Mouse (Mus musculus): Measurements from ENCODE around the gene B9d2. TPM values are rescaled to one million over a fixed set of nuclear protein-coding genes. Genes with fewer than 3 reads are reported as not detected.

Gene B9d2
- polyA plus RNA-seq (2015; fragmentation: Nextera tagmentation; extraction: Ambion mirVana) = 24.9 and 29.1 TPM in 2 replicates

- Histone ChIP-seq H3K27me3 (peaks cover 1% of the 10 kb centered on the region; the same call in 1 of the 2 replicates), H3K9me3 (no peaks in the 10 kb centered on the region), H3K4me3 (peak within 1 kb of the TSS; percentile 72), H3K4me1 (peaks cover 28% of the 10 kb centered on the region), H3K4me2 (peak within 1 kb of the TSS; percentile 65), H3K27ac (peak within 1 kb of the TSS; percentile 97), H3K9ac (peak within 1 kb of the TSS; percentile 52; the same call in 1 of the 2 replicates), H3K36me3 (no peaks in the 10 kb centered on the region)
- WGBS = under 1% methylated on average over 46 of the region's 46 CpGs
- peak; percentile 93 for ATAC-seq (ENCODE audit: insufficient number of reproducible peaks, low FRiP score, low TSS enrichment, low read depth)
Measured at GRCm38 (mm10) chr7:25680514-25681258, at the start of gene B9d2. TSS of gene B9d2 (plus strand) at chr7:25680780.

GRCm38 (mm10) chr7:25632679-25633078 is 47.9 kb upstream of the B9d2 start:
- no peak for ATAC-seq (ENCODE audit: insufficient number of reproducible peaks, low FRiP score, low TSS enrichment, low read depth)
- Histone ChIP-seq H3K27ac (no peak overlapping the region), H3K4me1 (peaks cover 14% of the 10 kb centered on the region), H3K9ac (no peak overlapping the region), H3K36me3 (peaks cover 61% of the 10 kb centered on the region), H3K27me3 (peaks cover 8% of the 10 kb centered on the region; the same call in 1 of the 2 replicates), H3K4me3 (no peak overlapping the region), H3K9me3 (no peaks in the 10 kb centered on the region), H3K4me2 (no peak overlapping the region)
- 84% methylated on average over 5 of the region's 5 CpGs for WGBS

DNA sequence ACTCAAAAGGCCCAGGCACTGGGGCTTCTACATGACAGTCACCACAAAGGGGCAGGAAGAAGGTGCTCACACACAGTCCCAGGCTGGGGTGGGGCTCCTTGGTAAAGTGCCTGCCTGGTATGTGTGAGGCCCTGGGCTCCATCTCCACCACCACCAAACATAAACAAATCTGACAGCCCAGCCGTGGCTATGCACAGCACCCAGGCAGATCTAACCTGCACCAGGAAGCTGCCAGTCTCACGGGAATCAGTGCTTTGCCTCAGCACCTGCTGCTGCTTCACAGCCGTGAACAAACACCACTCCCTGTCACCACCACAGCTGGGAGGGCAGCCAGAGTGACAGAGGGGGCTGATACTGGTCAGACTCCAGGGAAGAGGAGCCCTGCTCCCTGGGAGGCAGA is 44.2 kb upstream of the B9d2 start:
- Histone ChIP-seq H3K9me3 (no peaks in the 10 kb centered on the region), H3K4me2 (no peak overlapping the region), H3K9ac (no peak overlapping the region), H3K36me3 (peaks cover 65% of the 10 kb centered on the region), H3K4me1 (no peaks in the 10 kb centered on the region), H3K27ac (no peak overlapping the region), H3K4me3 (no peak overlapping the region), H3K27me3 (no peaks in the 10 kb centered on the region)
- 28% methylated on average over 3 of the region's 3 CpGs for WGBS
- ATAC-seq (ENCODE audit: insufficient number of reproducible peaks, low FRiP score, low TSS enrichment, low read depth) = no peak

GRCm38 (mm10) chr7:25637099-25637498 is 43.5 kb upstream of the B9d2 start:
- no peak overlapping the region for H3K4me2 ChIP-seq
- ATAC-seq (ENCODE audit: insufficient number of reproducible peaks, low FRiP score, low TSS enrichment, low read depth) = no peak
- WGBS = 90% methylated on average over 5 of the region's 5 CpGs
- H3K27ac ChIP-seq = no peak overlapping the region
- no peaks in the 10 kb centered on the region for H3K9me3 ChIP-seq
- H3K4me1 ChIP-seq = no peaks in the 10 kb centered on the region
- no peak overlapping the region for H3K4me3 ChIP-seq
- peaks cover 61% of the 10 kb centered on the region for H3K36me3 ChIP-seq
- H3K27me3 ChIP-seq = no peaks in the 10 kb centered on the region
- no peak overlapping the region for H3K9ac ChIP-seq

GRCm38 (mm10) chr7:25639754-25640153 is 40.8 kb upstream of the B9d2 start:
- no peak overlapping the region for H3K4me2 ChIP-seq
- H3K9me3 ChIP-seq = no peaks in the 10 kb centered on the region
- ATAC-seq (ENCODE audit: insufficient number of reproducible peaks, low FRiP score, low TSS enrichment, low read depth) = no peak
- no peak overlapping the region for H3K27ac ChIP-seq
- H3K4me3 ChIP-seq = no peak overlapping the region
- WGBS = 87% methylated on average over 4 of the region's 4 CpGs
- peaks cover 46% of the 10 kb centered on the region for H3K36me3 ChIP-seq
- H3K27me3 ChIP-seq = no peaks in the 10 kb centered on the region
- H3K9ac ChIP-seq = no peak overlapping the region
- no peaks in the 10 kb centered on the region for H3K4me1 ChIP-seq

DNA sequence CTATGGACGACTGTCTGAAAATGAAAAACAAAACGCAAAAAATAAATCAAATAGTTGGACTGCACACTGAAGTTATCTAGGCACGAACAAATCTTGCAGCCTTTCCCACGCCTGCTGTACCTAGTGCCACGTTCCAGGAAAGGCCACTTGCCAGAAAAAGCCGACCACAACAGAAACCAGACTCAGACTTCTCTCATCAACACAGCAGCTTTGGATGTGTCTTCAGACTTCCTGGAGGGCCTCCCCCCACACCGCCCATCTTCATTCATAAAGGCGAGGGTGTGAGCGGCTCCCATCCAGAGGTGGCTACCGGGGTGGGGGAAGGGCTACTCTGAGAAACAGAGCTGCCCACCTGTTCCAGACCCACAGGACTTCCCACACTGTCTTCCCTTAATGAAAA is 36.4 kb upstream of the B9d2 start:
- 80% methylated on average over 10 of the region's 10 CpGs for WGBS
- Histone ChIP-seq H3K4me2 (no peak overlapping the region), H3K9me3 (no peaks in the 10 kb centered on the region), H3K4me3 (no peak overlapping the region), H3K4me1 (0 out of 2 replicates have a peak, but pooled peaks cover 4% of the 10 kb centered on the region), H3K27me3 (no peaks in the 10 kb centered on the region), H3K9ac (no peak overlapping the region), H3K27ac (no peak overlapping the region), H3K36me3 (peaks cover 29% of the 10 kb centered on the region)
- no peak for ATAC-seq (ENCODE audit: insufficient number of reproducible peaks, low FRiP score, low TSS enrichment, low read depth)

GRCm38 (mm10) chr7:25644631-25645030 is 35.9 kb upstream of the B9d2 start:
- Histone ChIP-seq H3K27me3 (no peaks in the 10 kb centered on the region), H3K4me2 (no peak overlapping the region), H3K27ac (no peak overlapping the region), H3K4me1 (0 out of 2 replicates have a peak, but pooled peaks cover 4% of the 10 kb centered on the region), H3K9ac (no peak overlapping the region), H3K4me3 (no peak overlapping the region), H3K9me3 (no peaks in the 10 kb centered on the region), H3K36me3 (peaks cover 26% of the 10 kb centered on the region)
- 76% methylated on average over 4 of the region's 4 CpGs for WGBS
- no peak for ATAC-seq (ENCODE audit: insufficient number of reproducible peaks, low FRiP score, low TSS enrichment, low read depth)

DNA sequence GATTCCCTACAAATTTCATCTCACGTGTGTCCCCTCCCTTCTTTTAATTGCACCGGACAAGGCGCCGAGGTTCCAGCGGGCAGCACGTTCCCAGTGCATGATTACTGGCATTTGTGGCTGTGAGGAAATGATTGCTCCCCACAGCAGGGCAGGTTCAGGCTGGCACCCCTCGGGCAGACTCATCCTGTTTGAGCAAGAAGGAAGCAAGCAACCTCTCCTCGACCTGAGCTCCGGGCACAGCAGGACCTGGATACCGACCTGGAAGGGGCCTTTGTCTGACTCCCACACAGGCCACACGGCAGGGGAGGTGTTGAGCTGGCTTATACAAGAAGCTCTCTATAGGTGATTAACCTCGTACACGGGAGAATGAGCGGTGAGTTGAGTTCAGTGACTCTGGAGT is 35.5 kb upstream of the B9d2 start:
- Histone ChIP-seq H3K4me3 (no peak overlapping the region), H3K36me3 (peaks cover 22% of the 10 kb centered on the region), H3K9me3 (no peaks in the 10 kb centered on the region), H3K4me1 (0 out of 2 replicates have a peak, but pooled peaks cover 4% of the 10 kb centered on the region), H3K27ac (no peak overlapping the region), H3K4me2 (no peak overlapping the region), H3K9ac (no peak overlapping the region), H3K27me3 (no peaks in the 10 kb centered on the region)
- no peak for ATAC-seq (ENCODE audit: insufficient number of reproducible peaks, low FRiP score, low TSS enrichment, low read depth)
- 69% methylated on average over 14 of the region's 14 CpGs for WGBS

DNA sequence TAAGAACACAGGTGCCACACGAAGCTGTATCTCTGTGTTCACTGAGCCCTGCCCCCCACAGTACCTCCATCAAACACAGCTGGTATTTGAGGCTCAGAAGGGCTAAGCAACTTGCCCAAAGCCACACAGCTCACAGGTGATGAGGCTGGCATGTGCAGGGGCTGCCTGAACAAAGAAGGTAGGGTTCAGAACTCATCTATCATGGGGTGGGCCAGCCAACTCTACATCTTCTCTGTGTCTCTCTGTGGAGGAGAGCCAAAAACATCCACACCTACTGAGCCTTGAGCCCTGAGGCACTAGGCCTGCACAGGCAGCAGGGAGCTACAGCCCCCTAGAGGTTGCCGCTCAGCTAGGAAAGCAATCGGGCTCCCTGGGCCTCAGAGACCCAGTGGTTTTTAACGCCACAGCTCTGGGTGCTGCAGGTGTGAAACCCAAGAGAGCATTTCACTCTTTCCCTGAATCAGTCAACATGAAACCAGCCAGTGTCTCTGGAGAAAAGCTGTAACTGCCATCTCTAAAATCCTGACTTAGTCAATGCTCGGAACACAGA is 32.9 kb upstream of the B9d2 start:
- Histone ChIP-seq H3K4me1 (0 out of 2 replicates have a peak, but pooled peaks cover 4% of the 10 kb centered on the region), H3K4me3 (no peak overlapping the region), H3K9ac (no peak overlapping the region), H3K27ac (no peak overlapping the region), H3K4me2 (no peak overlapping the region), H3K27me3 (no peaks in the 10 kb centered on the region), H3K9me3 (no peaks in the 10 kb centered on the region), H3K36me3 (peaks cover 7% of the 10 kb centered on the region; the same call in 1 of the 2 replicates)
- whole genome bisulfite sequencing = 44% methylated on average over 5 of the region's 5 CpGs
- ATAC-seq (ENCODE audit: insufficient number of reproducible peaks, low FRiP score, low TSS enrichment, low read depth) = peak; percentile 4; the same call in 1 of the 2 replicates

- Histone ChIP-seq H3K9me3 (no peaks in the 10 kb centered on the region), H3K27me3 (no peaks in the 10 kb centered on the region), H3K4me1 (0 out of 2 replicates have a peak, but pooled peaks cover 4% of the 10 kb centered on the region), H3K9ac (no peak overlapping the region), H3K27ac (no peak overlapping the region), H3K4me3 (no peak overlapping the region), H3K36me3 (peaks cover 11% of the 10 kb centered on the region), H3K4me2 (no peak overlapping the region)
- no peak for ATAC-seq (ENCODE audit: insufficient number of reproducible peaks, low FRiP score, low TSS enrichment, low read depth)
- 75% methylated on average over 5 of the region's 5 CpGs for WGBS
Measured at GRCm38 (mm10) chr7:25649839-25650238, 30.7 kb upstream of the B9d2 start.

- no peak for ATAC-seq (ENCODE audit: insufficient number of reproducible peaks, low FRiP score, low TSS enrichment, low read depth)
- Histone ChIP-seq H3K4me1 (peaks cover 5% of the 10 kb centered on the region), H3K36me3 (peaks cover 4% of the 10 kb centered on the region), H3K9me3 (no peaks in the 10 kb centered on the region), H3K9ac (no peak overlapping the region), H3K27ac (no peak overlapping the region), H3K4me3 (no peak overlapping the region), H3K27me3 (no peaks in the 10 kb centered on the region), H3K4me2 (no peak overlapping the region)
- 83% methylated on average over 8 of the region's 8 CpGs for WGBS
Measured at GRCm38 (mm10) chr7:25651281-25651680, 29.3 kb upstream of the B9d2 start.

DNA sequence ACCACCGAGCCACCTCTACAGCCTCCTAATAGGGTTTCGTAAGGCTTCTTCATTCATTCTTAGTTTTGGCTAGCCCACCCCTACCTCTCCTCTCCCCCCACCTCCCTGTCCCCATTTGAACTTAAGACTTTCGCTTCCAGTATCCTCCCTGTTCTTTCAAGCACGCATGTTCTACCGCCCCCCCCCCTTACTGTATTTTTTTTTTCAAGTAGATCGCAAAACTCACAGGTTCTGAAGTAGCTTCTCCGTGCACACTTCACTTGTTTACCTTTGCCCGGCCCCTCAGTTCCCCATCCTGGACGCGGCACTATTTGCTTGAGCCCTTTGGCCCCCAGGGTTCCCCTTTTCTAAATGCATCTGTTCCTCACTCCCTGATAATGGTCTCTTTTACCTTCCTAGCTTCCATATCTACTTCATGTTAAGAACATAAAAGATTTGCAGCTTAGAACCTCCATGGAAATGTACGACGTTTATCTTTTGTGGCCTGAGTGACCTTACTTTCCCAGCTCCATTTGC is 28.3 kb upstream of the B9d2 start:
- no peak for ATAC-seq (ENCODE audit: insufficient number of reproducible peaks, low FRiP score, low TSS enrichment, low read depth)
- Histone ChIP-seq H3K36me3 (peaks cover 4% of the 10 kb centered on the region), H3K4me3 (no peak overlapping the region), H3K4me1 (peaks cover 10% of the 10 kb centered on the region), H3K27me3 (no peaks in the 10 kb centered on the region), H3K9ac (no peak overlapping the region), H3K27ac (no peak overlapping the region), H3K4me2 (no peak overlapping the region), H3K9me3 (no peaks in the 10 kb centered on the region)
- WGBS = 87% methylated on average over 12 of the region's 12 CpGs

Data from limb, embryonic 15.5 days (tissue).